Mouse (Mus musculus) embryo, embryonic 11 days (tissue): ENCODE measurements around the gene Ptpn14.
A peak's percentile ranks its signal among the peaks of the same experiment; 100 is the strongest.

Experiments used
- DNase-seq: peaks from one replicate; pipeline ENCODE4 v3.0.0-alpha.2; 2015

The Ptpn14 gene

DNA sequence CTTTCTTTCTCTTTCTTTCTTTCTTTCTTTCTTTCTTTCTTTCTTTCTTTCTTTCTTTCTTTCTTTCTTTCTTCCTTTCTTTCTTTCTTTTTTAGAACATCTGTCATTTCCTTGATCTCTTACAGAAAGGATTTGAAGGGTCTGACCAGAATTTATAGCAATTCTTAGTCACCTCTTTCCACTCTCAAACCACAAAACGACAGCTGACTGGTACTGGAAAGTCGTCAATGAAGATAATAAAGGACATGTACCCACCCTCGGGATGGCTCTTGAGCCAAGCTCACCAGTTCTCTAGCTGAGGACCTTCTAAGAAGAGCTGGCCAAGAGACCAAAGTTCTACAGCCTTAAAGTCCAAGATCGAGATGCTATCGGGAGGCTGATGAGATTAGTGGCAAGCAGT lies 9.5 kb upstream of the Ptpn14 start:
- no peak for DNase-seq

DNA sequence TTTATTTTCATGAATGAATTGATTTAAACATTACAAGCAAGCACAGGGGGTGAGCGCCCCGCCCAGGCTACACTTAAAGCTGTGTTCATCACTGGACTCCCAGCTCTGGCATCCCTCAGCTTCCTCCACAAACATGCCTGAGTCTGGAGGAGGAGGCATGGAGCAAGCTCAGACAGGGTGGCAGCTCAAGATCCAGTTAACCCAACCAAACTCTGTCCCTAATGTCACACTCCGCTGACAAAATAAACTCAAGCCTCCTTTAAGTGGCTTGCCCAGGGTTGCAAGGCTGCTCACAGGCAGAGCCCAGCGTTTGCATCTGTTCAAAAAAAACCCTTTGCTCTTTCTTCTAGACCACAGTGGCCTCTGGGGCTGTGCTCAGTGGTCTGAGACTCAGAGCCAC lies 1.9 kb upstream of the Ptpn14 start:
- DNase-seq = no peak

DNA sequence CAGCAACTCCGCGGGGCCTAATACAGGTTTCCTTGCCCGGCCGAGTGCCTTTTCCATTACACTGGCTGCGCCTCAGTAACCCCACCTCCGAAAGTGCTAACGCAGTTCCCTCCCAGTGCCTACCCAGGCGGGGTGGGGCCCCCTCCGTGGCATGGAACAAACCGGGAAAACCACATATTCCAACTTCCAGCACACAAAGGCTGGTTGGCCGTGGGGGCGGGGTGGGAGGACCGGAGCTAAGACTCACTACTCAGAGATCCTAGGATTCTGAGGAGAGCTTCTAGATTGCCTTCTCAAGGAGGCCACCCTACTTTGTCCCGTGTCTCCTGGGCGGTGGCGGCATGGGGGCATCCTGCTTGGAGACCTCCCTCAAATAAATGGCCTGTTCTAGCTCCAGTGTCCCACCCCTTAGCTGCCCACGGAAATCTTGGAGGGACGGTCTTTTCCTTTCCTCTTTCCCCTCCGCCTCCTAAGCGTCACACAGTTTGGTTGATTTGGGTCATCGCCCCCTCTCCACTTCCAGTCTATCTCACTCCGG lies 653 bp upstream of the Ptpn14 start:
- peak; percentile 78 for DNase-seq

DNA sequence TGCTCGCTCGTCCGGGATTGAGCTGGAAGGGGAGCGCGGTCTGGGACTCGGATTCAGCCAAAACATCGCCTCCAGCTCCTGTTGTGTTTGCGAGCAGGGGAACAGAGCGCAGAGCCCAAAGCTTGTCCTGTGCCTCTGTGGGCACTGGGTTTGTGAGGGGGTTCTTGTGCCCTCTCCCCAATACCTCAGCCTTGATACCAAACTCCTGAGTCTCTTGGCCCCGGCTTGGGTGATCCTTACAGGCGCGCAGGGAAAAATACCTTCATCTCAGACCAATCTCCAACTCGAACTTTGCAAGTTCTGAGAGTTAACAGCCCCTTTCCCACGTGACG lies 682 bp downstream of the Ptpn14 start:
- DNase-seq = peak; percentile 32

DNA sequence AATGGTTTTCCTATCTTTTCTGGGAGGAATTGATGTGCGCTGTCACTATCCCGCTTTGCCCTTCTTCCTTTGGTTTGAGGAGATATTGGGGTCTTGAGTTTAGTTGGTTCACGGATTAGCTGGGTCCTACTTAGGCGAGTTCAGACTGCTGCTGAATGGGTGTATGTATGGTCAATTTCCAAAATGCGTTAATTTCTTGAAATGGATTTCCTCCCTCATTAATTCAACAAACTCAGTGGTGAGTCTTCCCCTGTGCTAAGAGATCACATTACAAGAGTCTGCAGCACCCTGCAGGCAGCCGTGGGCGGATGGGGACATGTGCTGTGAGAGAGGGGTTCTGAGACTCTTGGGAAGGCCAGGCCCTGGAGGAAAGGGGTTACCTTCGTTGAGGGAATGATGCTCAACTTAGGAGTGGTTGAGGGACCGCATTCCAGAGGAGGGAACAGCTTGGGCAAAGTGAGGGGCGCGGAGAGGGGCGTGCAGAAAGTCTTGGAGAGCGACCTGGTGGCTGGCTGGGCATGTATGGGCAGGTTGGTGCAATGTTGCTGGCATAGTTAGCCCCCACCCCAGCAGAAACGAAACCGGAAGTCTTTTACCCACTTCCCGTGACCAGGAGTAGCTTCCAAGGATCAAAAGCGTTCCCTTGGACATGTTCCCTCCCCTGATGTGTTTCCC lies 1.2 kb downstream of the Ptpn14 start:
- DNase-seq = no peak

DNA sequence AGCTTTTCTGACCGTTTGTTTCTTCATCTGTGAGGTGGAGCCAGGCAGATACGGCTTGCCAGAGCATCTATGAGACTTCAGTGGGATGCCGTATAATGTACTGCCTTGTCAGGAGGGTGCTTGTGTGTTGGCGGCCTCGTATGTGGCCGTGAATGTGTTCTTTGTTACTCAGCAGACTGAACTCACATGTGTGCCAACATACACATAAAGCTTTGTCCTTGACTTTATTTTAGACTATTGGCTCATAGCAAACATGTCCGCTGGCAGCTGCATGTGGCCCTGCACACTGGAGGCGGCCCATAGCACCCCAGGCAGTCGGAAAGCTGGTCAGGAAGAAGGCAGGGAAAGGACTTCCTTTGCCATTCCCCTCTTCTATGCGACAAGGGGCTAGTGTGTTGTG lies 3.6 kb downstream of the Ptpn14 start:
- DNase-seq = no peak

DNA sequence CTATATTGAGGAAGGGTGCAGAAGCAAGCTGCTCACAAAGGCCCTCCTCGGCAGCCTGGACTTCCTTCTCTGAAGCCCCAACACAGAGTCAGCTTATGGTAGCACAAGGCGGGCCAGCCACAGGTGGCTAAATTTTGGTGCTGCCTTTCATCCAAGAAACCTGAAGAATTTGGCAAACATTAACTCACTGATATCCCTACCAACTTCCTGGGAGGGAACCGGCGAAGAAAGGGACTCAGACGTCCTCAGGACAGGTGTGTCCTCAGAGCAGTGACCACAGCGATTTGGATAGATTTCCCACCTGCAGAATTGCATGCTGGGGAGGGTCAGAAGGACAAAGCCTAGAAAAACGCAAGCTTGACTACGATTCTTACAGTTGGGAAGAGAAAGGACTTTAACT lies 4.1 kb downstream of the Ptpn14 start:
- no peak for DNase-seq

DNA sequence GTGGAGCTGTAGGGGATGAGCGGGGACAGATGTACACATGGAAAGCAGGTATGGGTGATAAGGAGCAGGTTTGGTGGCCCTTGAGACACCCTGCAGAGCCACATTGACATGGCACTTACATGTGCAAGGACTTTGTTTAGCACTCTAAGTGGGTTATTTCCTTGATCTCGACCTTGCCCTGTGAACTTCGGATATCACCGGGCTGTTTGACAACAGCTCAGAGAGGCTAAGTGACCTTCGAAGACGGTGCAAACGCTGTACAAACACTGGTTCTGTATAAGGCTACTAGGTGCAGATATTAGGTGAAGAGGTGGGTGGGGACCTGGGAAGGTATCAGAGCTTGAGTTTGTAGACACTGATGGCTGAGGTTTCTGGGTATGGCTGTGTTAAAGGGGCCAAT lies 12.0 kb downstream of the Ptpn14 start:
- no peak for DNase-seq

DNA sequence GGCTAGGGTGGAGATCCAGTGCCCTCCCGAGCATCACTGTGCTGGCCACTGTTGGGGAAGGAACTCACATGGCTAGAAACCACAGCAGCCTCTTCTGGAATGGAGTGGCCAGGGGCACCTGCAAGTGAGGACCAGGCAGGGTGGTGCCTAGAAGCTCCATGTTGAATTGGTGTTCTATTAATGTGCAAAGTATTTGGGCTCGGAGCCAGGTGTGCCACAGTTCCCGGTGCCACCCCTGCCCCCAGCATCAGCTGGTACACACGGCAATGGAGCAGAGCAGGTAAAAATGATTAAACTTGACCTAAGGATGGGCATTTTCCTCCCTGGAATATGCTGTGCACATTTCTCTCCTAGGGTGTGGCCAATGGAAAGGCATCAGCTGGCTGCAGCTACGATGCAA lies 14.0 kb downstream of the Ptpn14 start:
- no peak for DNase-seq

DNA sequence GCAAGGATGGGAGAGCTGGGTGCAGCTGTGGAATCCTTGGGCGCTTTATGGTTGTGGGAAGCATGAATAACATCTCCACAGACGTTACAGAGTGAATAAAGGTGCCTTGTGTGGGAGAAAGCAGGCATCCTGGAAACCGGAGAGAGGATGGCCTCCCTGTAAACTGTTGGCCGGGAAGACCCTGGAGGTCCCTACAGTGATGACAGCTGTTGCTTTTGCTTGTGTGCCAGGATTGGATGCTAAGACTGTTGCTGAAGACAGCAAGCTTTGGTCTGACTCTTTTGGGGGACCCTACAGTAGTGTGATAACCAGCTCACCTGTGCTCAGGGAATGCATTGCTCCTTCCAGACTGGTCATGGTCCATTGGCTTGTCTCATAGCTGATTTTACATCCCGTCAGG lies 15.1 kb downstream of the Ptpn14 start:
- DNase-seq = no peak

DNA sequence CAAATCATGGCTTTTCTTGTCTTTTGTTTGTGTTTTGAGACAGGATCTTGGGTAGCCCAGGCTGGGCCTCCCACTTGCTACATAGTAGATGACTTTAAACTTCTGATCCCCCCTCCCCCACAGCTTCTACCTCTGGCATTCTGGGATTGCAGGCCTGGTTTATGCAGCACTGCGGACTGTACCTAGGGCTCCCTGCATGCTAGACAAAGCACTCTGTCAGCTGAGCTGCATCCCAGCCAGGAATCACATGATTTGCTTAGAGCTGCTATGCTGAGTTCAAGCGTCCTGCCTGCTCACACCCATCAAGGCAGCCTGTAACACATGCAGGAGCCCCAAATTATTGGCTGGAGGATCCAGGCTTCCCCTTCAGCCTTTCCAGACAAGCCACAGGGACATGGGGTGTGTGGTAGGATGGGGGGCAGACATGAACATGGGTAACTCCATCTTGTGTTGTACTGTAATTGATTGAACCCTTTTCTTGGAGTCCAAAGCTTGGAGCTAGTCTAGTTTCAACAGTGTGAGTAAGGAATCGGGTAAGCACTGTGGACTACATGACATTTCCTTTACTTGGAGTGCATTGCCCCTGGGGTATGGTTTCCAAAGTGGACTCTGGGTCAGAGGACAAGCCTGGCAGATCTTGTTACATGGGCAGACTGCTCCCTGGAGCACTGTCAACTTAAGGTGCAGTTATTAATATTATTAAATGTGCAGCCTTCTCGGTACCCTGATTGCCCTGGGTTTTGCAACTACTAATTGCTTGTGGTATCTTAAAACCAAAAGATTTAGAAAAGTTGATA lies 17.0 kb downstream of the Ptpn14 start:
- DNase-seq = no peak

DNA sequence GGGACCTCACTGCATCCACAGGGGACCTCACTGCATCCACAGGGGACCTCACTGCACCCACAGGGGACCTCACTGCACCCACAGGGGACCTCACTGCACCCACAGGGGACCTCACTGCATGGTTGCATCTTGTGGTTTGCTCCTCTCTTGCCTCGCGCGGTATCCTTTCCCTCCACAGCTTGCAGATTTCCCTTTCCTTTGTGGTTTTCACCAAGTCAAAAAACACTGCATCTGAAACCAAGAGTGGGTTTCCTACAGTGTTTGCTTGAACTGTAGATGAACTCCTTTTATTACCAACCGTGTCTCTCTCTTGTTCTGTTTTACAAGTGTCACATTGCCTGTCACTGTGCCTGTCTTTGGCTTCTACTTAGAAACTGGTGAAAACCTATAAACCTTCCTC lies 18.5 kb downstream of the Ptpn14 start:
- no peak for DNase-seq

DNA sequence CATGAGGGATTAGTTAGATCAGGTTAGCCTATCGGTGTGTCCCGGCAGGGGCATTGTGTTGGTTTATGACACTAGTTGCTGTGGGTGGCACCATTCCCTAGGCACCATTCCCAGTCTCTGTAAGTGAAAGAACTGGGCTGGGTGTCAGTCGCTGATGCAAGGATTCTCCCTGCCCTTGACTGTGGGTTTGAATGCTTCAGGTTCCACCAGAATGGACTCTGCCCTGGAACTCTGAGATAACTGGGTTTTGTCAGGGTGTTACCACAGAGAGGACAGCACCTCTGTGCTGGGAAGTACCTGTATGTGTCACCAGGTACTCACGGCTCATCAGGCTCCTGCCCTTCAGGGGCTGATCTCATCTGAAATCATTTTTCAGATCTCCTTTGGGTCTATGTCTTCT lies 21.7 kb downstream of the Ptpn14 start:
- DNase-seq = no peak

DNA sequence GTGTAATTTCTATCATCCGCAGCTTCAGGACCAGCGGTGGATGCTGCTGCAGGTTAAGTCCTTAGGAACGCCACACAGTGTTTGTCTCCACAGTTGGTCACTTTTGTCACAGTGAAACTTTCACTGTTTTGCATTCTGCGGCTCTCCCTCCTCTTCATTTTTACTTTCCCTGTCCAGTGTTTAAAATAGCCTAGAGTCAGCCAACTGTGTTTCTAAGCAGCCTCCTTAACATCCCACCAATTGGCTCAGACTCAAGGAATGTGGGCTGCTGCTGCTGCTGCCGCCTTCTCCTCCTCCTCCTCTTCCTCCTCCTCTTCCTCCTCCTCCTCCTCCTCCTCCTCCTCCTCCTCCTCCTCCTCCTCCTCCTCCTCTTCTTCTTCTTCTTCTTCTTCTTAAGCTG lies 22.2 kb downstream of the Ptpn14 start:
- DNase-seq = no peak

DNA sequence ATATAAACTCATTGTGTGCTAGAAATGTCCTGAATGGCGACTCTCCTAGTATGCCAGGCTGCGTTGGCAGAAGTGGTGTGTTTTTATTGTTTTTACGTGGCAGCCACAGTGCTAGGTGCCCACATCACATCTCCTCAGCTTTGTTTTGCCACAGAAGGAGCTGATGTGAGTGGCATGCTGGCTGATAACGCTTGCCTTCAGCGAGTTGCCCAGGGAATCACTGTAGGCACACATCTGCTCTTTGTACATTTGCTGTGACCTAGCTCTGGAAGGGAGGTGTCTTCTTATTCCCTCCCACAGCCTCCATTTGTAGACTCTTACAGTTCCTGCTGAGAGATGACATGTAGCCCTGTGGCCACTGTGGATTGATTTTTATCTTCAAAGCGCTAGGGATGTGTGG lies 24.2 kb downstream of the Ptpn14 start:
- no peak for DNase-seq

DNA sequence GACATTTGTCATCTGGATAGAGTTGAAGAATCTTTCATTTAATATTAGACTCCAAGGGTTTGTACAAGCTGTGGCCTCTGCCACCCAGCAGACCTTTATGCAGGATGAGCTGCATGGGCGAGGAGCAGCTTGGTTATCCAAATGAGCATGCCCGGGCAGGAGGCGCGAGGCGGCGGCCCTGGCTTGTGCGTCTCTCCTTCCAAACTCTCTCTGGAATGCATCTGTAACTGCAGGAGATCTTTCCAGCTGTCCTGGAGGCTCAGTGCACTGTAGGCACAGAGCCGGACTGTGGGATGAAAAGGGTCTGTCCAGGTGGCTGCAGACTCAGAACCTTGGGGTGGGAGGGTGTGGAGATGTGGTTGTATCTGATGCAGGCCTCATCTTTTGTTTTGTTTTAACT lies 27.0 kb downstream of the Ptpn14 start:
- no peak for DNase-seq

DNA sequence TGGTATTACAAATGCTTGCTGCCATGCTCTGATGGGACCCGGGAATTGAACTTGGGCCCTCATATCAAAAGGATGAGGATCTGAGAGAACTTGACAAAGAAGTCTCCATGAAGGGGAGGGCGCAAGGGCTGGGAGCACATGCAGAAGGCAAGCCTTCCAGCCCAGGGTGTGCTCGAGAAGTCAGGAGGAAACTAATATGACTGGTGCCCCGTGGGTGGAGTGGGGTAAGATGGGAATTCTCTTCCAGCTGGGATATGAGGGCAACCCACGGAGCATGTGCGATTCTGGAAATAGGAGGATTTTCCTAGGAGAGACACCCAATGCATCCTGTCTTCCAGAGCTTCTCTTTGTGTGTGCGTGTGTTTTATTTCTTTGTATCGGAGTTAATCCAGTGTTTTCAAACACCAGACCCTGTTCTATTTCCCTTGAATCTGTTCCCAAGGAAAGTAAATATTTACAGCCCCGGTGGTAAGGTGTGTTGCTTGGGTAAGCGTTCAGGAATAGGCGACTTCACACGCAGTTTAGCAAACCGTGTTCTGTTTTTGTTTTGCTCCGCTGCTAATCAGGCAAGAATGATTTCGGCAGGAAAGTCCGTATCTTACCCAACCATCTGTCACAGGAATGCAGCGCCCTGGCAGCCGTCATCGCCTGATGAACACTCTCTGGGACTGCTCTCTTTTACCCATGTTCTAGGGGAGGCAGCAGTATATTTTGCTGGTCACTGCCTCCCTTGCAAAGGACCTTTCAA lies 28.4 kb downstream of the Ptpn14 start:
- peak; percentile 55 for DNase-seq

DNA sequence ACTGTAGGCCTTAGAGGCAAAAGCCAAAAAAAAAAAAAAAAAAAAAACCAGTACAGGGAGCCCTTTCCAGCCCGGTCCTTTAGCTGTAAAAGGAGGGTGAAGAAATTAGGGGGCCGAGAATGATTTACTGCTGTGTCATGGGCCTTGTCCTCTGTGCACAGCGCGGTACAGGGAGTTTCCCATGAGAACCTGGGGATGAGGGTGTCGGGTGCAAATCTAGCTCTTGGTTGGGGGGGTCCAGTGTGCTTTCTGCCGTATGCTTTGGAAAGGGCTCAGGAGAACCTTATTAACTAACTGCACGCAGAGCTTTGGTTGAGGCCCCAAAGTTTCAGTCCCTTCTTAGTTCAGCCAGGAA lies 29.0 kb downstream of the Ptpn14 start:
- no peak for DNase-seq

DNA sequence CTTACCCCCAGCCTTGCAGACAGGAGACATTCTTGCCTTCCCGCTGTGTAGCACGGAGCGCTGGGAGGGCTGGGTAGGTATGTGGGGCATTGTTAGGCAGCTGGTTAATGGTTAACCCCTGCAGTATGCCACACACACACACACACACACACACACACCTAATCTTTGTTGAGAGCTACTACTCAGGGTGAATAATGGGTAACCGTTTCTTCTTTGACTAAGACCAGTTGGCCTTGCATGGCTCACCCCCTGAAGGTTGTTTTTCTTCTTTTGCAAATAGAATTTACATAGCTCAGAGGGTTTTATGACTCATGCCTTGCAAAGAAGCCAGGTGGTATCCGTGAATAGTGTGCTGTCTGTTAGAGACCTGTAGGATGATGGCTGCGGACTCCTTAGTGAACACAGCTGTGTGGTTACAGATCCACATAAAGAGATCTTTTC lies 33.5 kb downstream of the Ptpn14 start:
- no peak for DNase-seq

DNA sequence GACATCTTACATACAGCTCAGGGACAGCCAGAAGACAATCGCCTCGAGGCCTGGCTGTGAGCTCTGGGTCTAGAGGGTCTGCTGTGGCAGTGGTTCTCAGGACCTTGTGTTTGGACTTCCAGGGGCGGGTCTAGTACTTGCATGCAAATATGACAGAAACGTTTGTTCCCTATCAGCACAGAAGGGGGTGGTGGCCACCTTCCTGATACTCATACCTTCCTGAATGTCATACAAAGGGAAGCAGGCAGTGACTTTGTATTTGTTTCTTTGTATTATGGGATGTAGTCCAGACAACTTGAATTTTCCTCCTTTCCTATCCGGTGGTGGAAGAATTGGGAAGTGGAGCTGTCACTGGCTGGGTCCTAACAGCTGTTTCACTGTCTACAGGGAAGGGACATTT lies 36.2 kb downstream of the Ptpn14 start:
- no peak for DNase-seq

DNA sequence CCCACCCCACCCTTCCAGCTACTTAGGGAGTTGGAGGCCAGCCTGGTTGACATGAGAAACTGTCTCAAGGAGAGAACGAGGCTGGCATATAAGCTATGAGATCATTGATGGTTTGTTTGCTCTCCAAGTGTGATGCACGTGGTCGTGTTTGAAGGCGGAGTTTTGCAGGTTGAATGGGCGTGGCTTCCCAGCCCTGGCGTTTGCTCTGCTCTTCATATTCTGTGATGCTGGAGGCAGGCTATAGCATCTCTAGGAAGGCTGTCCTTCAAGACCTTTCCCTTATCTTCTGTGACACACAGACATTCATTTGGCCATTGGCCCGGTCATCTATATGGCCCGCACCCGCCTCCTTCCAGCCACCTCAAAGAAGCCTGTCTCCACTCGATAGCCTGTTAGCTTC lies 39.1 kb downstream of the Ptpn14 start:
- DNase-seq = no peak

DNA sequence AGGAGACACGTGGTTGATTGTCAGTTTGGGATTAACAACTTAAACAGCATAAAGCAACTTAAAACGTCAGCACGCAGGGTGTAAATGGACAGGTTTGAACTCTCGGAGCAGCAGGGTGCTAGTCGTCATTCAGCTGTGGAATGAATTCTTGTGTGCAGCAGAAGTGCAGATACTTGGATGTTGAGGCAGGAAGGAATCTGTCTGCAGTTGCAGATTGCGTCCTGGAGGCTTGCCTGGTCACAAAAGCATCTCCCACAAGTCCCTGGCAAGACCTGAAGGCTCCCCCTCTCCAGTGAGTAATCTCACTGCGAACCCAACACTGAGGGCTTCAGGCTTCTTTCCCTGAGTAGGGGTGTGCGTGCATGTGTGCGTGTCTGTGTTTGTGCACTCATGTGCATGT lies 39.8 kb downstream of the Ptpn14 start:
- DNase-seq = no peak

DNA sequence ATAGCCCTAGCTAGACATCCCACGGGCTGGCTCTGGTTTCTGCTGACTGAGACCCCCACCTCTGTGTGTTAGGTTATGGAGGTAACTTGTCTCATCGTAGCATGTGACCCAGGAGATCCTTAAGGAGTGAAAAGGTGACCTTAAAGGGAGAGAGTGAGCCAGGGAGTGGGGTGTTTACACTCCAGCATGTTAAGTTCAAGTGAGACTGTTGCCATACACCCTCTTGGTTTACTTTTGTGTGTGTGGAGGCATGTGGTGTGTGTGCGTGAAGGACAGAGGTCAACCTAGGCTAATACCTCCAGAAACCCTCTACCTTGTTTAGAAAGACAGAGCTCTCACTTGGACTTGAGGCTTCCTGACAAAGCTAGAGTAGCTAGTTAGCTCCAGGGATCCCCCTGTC lies 42.4 kb downstream of the Ptpn14 start:
- DNase-seq = no peak

DNA sequence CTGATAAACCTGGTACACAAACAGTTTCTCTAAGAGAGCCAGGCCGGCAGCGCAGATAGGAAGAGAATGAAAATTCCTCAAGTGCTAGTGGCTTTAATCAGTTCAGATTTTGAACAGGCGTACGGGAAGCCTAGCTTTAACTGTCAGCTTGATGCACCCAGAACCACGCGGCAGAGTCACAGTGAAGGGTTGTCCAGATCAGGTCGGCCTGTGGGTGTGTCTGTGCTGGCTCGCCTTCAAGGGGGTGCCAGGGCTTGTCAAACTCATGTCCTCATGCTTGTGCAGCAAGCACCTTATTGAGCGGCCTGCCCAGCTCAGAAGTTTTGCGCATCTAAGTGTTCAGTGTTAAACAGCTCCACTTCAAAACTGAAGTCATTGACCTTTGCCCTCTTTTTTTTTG lies 44.6 kb downstream of the Ptpn14 start:
- no peak for DNase-seq
